In genomic region chr17:72966091-72966531, GRCm38 (mm10) we compare ENCODE assay signal across 9 mouse cellular contexts. TPM values are rescaled to one million over a fixed set of nuclear protein-coding genes. Genes with fewer than 3 reads are reported as not detected.
A peak's percentile ranks its signal among the peaks of the same experiment; 100 is the strongest.
DNase-seq lines count a peak whose midpoint lies in the region; ATAC-seq and TF ChIP-seq lines count a peak whose summit lies in the region.
"Had no signal": no experiment of that assay in that cellular context is flagged by ENCODE, and none has a peak within 500 bp of the region (broad histone marks: within the 10 kb centered on the region; RNA-seq: fewer than 3 reads in every experiment).

No protein-coding gene starts in this region.

- dilution Hi-C loops in CH12.LX (cut with MboI; ENCODE audit: extremely low pct_ligation_motif_present, extremely low pct_unique_long_range_greater_than_20kb, low sequenced_read_pairs), result no loop called here

- ATAC-seq in kidney, embryonic 14.5 days (ENCODE audit: low FRiP score, low TSS enrichment), result no peak
- ATAC-seq in limb, embryonic 12.5 days (ENCODE audit: insufficient number of reproducible peaks, insufficient read depth, low FRiP score, low TSS enrichment, low read depth), result no peak
- ATAC-seq: intestine, embryonic 16.5 days had no signal

- in situ Hi-C loops in CH12.LX (cut with MboI; ENCODE audit: low pct_ligation_motif_present, low pct_unique_long_range_greater_than_20kb, low sequenced_read_pairs), result no loop called here

- H3K4me1 ChIP-seq in kidney, embryonic 14.5 days (ENCODE audit: control insufficient read depth, insufficient read depth, low read length), result 0 out of 2 replicates have a peak, but pooled peaks cover 3% of the 10 kb centered on the region
- H3K4me1 ChIP-seq in CH12.LX (ENCODE audit: control insufficient read depth in 1 of 2, insufficient read depth in 2 of 2), result peaks cover 12 to 43% of the 10 kb centered on the region in 2 experiments
- peaks cover 26% of the 10 kb centered on the region for H3K4me1 ChIP-seq in embryonic facial prominence, embryonic 10.5 days
- peaks cover 16% of the 10 kb centered on the region for H3K4me1 ChIP-seq in limb, embryonic 12.5 days (replicated peaks)

- no peaks in the 10 kb centered on the region for H3K36me3 ChIP-seq in kidney, embryonic 14.5 days (ENCODE audit: control insufficient read depth, insufficient read depth, low read length)
- no peaks in the 10 kb centered on the region for H3K36me3 ChIP-seq in CH12.LX (replicated peaks in 1 of 2; ENCODE audit: control insufficient read depth in 1 of 2, insufficient read depth in 1 of 2, low read length in 1 of 2)
- no peaks in the 10 kb centered on the region for H3K36me3 ChIP-seq in embryonic facial prominence, embryonic 10.5 days (replicated peaks)
- no peaks in the 10 kb centered on the region for H3K36me3 ChIP-seq in limb, embryonic 12.5 days

- TF ChIP-seq RAD21 in CH12.LX (IDR thresholded peaks at IDR 0.05; ENCODE audit: low read depth, low read length), result no peak; the same call in 1 of the 2 replicates

- TF ChIP-seq EP300 in CH12.LX (IDR thresholded peaks at IDR 0.05; ENCODE audit: low read length), result no peak

- no peaks in the 10 kb centered on the region for H3K79me2 ChIP-seq in CH12.LX (replicated peaks; ENCODE audit: control insufficient read depth, extremely low read depth, insufficient read depth, poor library complexity, severe bottlenecking)

- peak overlapping the region; percentile 26; the same call in 1 of the 2 replicates for H3K27ac ChIP-seq in kidney, embryonic 14.5 days (ENCODE audit: low read depth, low read length)
- H3K27ac ChIP-seq in CH12.LX (ENCODE audit: insufficient read depth, low read depth), result peak overlapping the region; percentile 65
- peak overlapping the region; percentile 48 for H3K27ac ChIP-seq in embryonic facial prominence, embryonic 10.5 days (replicated peaks)
- H3K27ac ChIP-seq in limb, embryonic 12.5 days, result peak overlapping the region; percentile 56; the same call in 1 of the 2 replicates

- H3K4me2 ChIP-seq in kidney, embryonic 14.5 days (replicated peaks; ENCODE audit: low read depth, low read length), result no peak overlapping the region
- H3K4me2 ChIP-seq in CH12.LX (ENCODE audit: insufficient read depth, low read depth, poor library complexity, severe bottlenecking), result peak overlapping the region; percentile 84
- H3K4me2 ChIP-seq in limb, embryonic 12.5 days, result no peak overlapping the region

- H3K9me3 ChIP-seq in kidney, embryonic 14.5 days (ENCODE audit: control insufficient read depth, low read length), result no peaks in the 10 kb centered on the region
- peaks cover 2% of the 10 kb centered on the region for H3K9me3 ChIP-seq in CH12.LX (replicated peaks; ENCODE audit: low read length)
- H3K9me3 ChIP-seq in embryonic facial prominence, embryonic 10.5 days, result no peaks in the 10 kb centered on the region
- H3K9me3 ChIP-seq in limb, embryonic 12.5 days, result no peaks in the 10 kb centered on the region
- H3K9me3 ChIP-seq: megakaryocyte, embryonic 14.5 days had no signal

- no peak overlapping the region for H3K4me3 ChIP-seq in kidney, embryonic 14.5 days (ENCODE audit: low read length)
- H3K4me3 ChIP-seq in CH12.LX (replicated peaks in 1 of 3; ENCODE audit: low read depth in 2 of 3, low read length in 2 of 3, poor library complexity in 1 of 3), result no peak overlapping the region
- no peak overlapping the region for H3K4me3 ChIP-seq in embryonic facial prominence, embryonic 10.5 days
- H3K4me3 ChIP-seq in limb, embryonic 12.5 days (replicated peaks), result no peak overlapping the region
- H3K4me3 ChIP-seq: megakaryocyte, embryonic 14.5 days had no signal

- DNase-seq in kidney, postnatal 14 days, result no peak
- DNase-seq in CH12.LX (ENCODE audit: extremely low read depth), result peak; percentile 51
- peak; percentile 39 for DNase-seq in embryonic facial prominence, embryonic 10.5 days (ENCODE audit: low spot score)
- DNase-seq in gastrocnemius, adult 8-10 months (ENCODE audit: low spot score in 2 of 2), result no peak
- no peak for DNase-seq in spleen, postnatal 4 days (ENCODE audit: low spot score in 2 of 2)

- no peaks in the 10 kb centered on the region for H3K27me3 ChIP-seq in kidney, embryonic 14.5 days (ENCODE audit: control insufficient read depth, insufficient read depth, low read length)
- H3K27me3 ChIP-seq in CH12.LX (replicated peaks), result no peaks in the 10 kb centered on the region
- no peaks in the 10 kb centered on the region for H3K27me3 ChIP-seq in embryonic facial prominence, embryonic 10.5 days (replicated peaks; ENCODE audit: low read depth, poor library complexity, severe bottlenecking)
- H3K27me3 ChIP-seq in limb, embryonic 12.5 days, result no peaks in the 10 kb centered on the region

- no peak for TF ChIP-seq POLR2A in CH12.LX (IDR thresholded peaks at IDR 0.05; ENCODE audit: low read depth, low read length)

- TF ChIP-seq CTCF in CH12.LX (conservative IDR thresholded peaks at IDR 0.05 in 1 of 2, IDR thresholded peaks at IDR 0.05 in 1 of 2; ENCODE audit: low read depth in 2 of 2, low read length in 2 of 2), result peak in 1 of 2 experiments; percentile 16; a peak in 1 of 4 replicates

- 20% methylated on average over 5 of the region's 5 CpGs for WGBS in kidney, embryonic 14.5 days
- whole genome bisulfite sequencing in embryonic facial prominence, embryonic 10.5 days, result 44% methylated on average over 5 of the region's 5 CpGs
- WGBS in limb, embryonic 12.5 days, result 18% methylated on average over 5 of the region's 5 CpGs

- no peak overlapping the region for H3K9ac ChIP-seq in kidney, embryonic 14.5 days (ENCODE audit: low read depth, low read length)
- H3K9ac ChIP-seq in CH12.LX (ENCODE audit: insufficient read depth, low read depth), result peak overlapping the region; percentile 32; the same call in 1 of the 2 replicates
- H3K9ac ChIP-seq in limb, embryonic 12.5 days (replicated peaks), result no peak overlapping the region

TF ChIP-seq in CH12.LX, 34 proteins besides CTCF, POLR2A, EP300 and RAD21:
- TF ChIP-seq MAFK (IDR thresholded peaks at IDR 0.05; ENCODE audit: insufficient replicate concordance, low read length) (no peak), JUN (IDR thresholded peaks at IDR 0.05; ENCODE audit: insufficient read depth, low read depth, low read length) (no peak), MAZ (IDR thresholded peaks at IDR 0.05; ENCODE audit: low read depth, low read length) (no peak), ZNF384 (IDR thresholded peaks at IDR 0.05; ENCODE audit: low read depth, low read length) (no peak), BHLHE40 (IDR thresholded peaks at IDR 0.05; ENCODE audit: low read depth, low read length) (no peak), NELFE (IDR thresholded peaks at IDR 0.05; ENCODE audit: low read depth, low read length) (no peak; the same call in 1 of the 2 replicates), ZC3H11A (IDR thresholded peaks at IDR 0.05; ENCODE audit: low read depth, low read length) (no peak), TBP (conservative IDR thresholded peaks at IDR 0.05; ENCODE audit: low read depth, low read length) (0 out of 2 replicates have a peak, but pooled peaks have one; percentile 26), CHD2 (IDR thresholded peaks at IDR 0.05; ENCODE audit: low read length) (no peak), CHD1 (IDR thresholded peaks at IDR 0.05; ENCODE audit: low read depth, low read length) (peak; percentile 94), MAX (IDR thresholded peaks at IDR 0.05; ENCODE audit: low read length) (0 out of 2 replicates have a peak, but pooled peaks have one; percentile 34), USF2 (conservative IDR thresholded peaks at IDR 0.05; ENCODE audit: low read depth, low read length) (no peak), ZKSCAN1 (IDR thresholded peaks at IDR 0.05; ENCODE audit: borderline replicate concordance, low read depth, low read length) (no peak), ZMIZ1 (IDR thresholded peaks at IDR 0.05; ENCODE audit: low read depth, low read length) (no peak), MEF2A (IDR thresholded peaks at IDR 0.05; ENCODE audit: borderline replicate concordance, low read depth, low read length) (no peak), ELF1 (IDR thresholded peaks at IDR 0.05; ENCODE audit: low read depth, low read length) (no peak), NRF1 (IDR thresholded peaks at IDR 0.05; ENCODE audit: low read depth, low read length) (no peak), SMC3 (IDR thresholded peaks at IDR 0.05; ENCODE audit: low read depth, low read length) (no peak), UBTF (IDR thresholded peaks at IDR 0.05; ENCODE audit: low read depth, low read length) (no peak), RCOR1 (conservative IDR thresholded peaks at IDR 0.05; ENCODE audit: low read depth, low read length) (no peak), IRF4 (IDR thresholded peaks at IDR 0.05; ENCODE audit: low read depth, low read length) (peak; percentile 55; the same call in 1 of the 2 replicates), SIN3A (IDR thresholded peaks at IDR 0.05; ENCODE audit: low read length) (0 out of 2 replicates have a peak, but pooled peaks have one; percentile 4), GABPA (IDR thresholded peaks at IDR 0.05; ENCODE audit: insufficient replicate concordance, low read depth, low read length) (no peak), POLR2AphosphoS2 (IDR thresholded peaks at IDR 0.05; ENCODE audit: low read depth, low read length) (no peak), TCF12 (IDR thresholded peaks at IDR 0.05; ENCODE audit: low read depth, low read length) (no peak; the same call in 1 of the 2 replicates), USF1 (IDR thresholded peaks at IDR 0.05; ENCODE audit: low read depth, low read length) (no peak), MYC (IDR thresholded peaks at IDR 0.05; ENCODE audit: low read depth, low read length) (no peak), MXI1 (IDR thresholded peaks at IDR 0.05; ENCODE audit: low read depth, low read length) (0 out of 2 replicates have a peak, but pooled peaks have one; percentile 12)

RNA-seq across cellular contexts. Expression of gene Lbh, which starts 48.0 kb away (rescaled TPM):
- polyA plus RNA-seq in kidney, embryonic 14.5 days (2014; fragmentation: Nextera tagmentation; extraction: Ambion mirVana), result 10.5 and 14.2 TPM in 2 replicates
- total RNA-seq in CH12.LX (2012; rRNA removed) (12.2 and 14.4 TPM in 2 replicates), CH12.LX (2014; rRNA removed) (13.1 and 16.7 TPM in 2 replicates)
- 26.0 and 30.0 TPM in 2 replicates for polyA plus RNA-seq in CH12.LX (2012; ENCODE audit: insufficient read length, low read depth)
- polyA plus RNA-seq in embryonic facial prominence, embryonic 10.5 days (2016; fragmentation: Nextera tagmentation; extraction: Ambion mirVana), result 2.1 and 2.2 TPM in 2 replicates
- 2.4 and 2.7 TPM in 2 replicates for polyA plus RNA-seq in limb, embryonic 12.5 days (2016; fragmentation: Nextera tagmentation; extraction: Ambion mirVana)
- 1 to 10 TPM; 5.3 to 6.1 (median 5.8) TPM for total RNA-seq in gastrocnemius, adult 8-10 months (2022)

Comparison
In these comparisons a context has a peak if more than half of its experiments do, and no peak if none do; other contexts are left out.
1. DNase-seq: peak in CH12.LX (single experiment) and embryonic facial prominence, embryonic 10.5 days (single experiment); none in kidney, postnatal 14 days (single experiment), gastrocnemius, adult 8-10 months (0 of 2) and spleen, postnatal 4 days (0 of 2).
2. Peak in every context shown above with its lines, with median percentiles within 50 percentile points of each other: H3K27ac ChIP-seq.